Mouse (Mus musculus): ENCODE measurements around the gene Tango6. TPM values are rescaled to one million over a fixed set of nuclear protein-coding genes. Genes with fewer than 3 reads are reported as not detected.

Gene Tango6
- polyA plus RNA-seq, 1 experiment from 2014 or later = 9.6 TPM

- Histone ChIP-seq H3K4me3 (ENCODE audit: low read depth, low read length) (no peak overlapping the region), H3K27me3 (replicated peaks; ENCODE audit: control insufficient read depth, insufficient read depth, low read length) (no peaks in the 10 kb centered on the region), H3K4me2 (no peak overlapping the region), H3K27ac (ENCODE audit: low read depth, low read length) (no peak overlapping the region), H3K9me3 (ENCODE audit: control insufficient read depth, low read length) (no peaks in the 10 kb centered on the region), H3K4me1 (replicated peaks; ENCODE audit: control insufficient read depth, insufficient read depth, low read length) (no peaks in the 10 kb centered on the region), H3K9ac (ENCODE audit: low read depth, low read length) (no peak overlapping the region), H3K36me3 (ENCODE audit: control insufficient read depth, insufficient read depth, low read length) (peaks cover 4% of the 10 kb centered on the region; the same call in 1 of the 2 replicates)
- no peak for DNase-seq (ENCODE audit: low spot score)
- ATAC-seq (replicated peaks; ENCODE audit: low FRiP score) = no peak
- WGBS = 73% methylated on average over 14 of the region's 14 CpGs
These were observed 138.0 kb downstream of the Tango6 start for GRCm38 (mm10) chr8:106820553-106821515.

GRCm38 (mm10) chr8:106828921-106829320, 146.1 kb downstream of the Tango6 start:
- Histone ChIP-seq H3K36me3 (ENCODE audit: control insufficient read depth, insufficient read depth, low read length) (no peaks in the 10 kb centered on the region), H3K27me3 (replicated peaks; ENCODE audit: control insufficient read depth, insufficient read depth, low read length) (no peaks in the 10 kb centered on the region), H3K4me2 (no peak overlapping the region), H3K27ac (ENCODE audit: low read depth, low read length) (no peak overlapping the region), H3K4me1 (replicated peaks; ENCODE audit: control insufficient read depth, insufficient read depth, low read length) (no peaks in the 10 kb centered on the region), H3K9ac (ENCODE audit: low read depth, low read length) (no peak overlapping the region), H3K4me3 (ENCODE audit: low read depth, low read length) (no peak overlapping the region), H3K9me3 (ENCODE audit: control insufficient read depth, low read length) (no peaks in the 10 kb centered on the region)
- ATAC-seq (replicated peaks; ENCODE audit: low FRiP score) (no peak), DNase-seq (ENCODE audit: low spot score) (no peak)
- 84% methylated on average over 6 of the region's 6 CpGs for WGBS

GRCm38 (mm10) chr8:106829526-106830045, 146.7 kb downstream of the Tango6 start:
- no peak for ATAC-seq (replicated peaks; ENCODE audit: low FRiP score)
- Histone ChIP-seq H3K9me3 (ENCODE audit: control insufficient read depth, low read length) (no peaks in the 10 kb centered on the region), H3K36me3 (ENCODE audit: control insufficient read depth, insufficient read depth, low read length) (no peaks in the 10 kb centered on the region), H3K27me3 (replicated peaks; ENCODE audit: control insufficient read depth, insufficient read depth, low read length) (no peaks in the 10 kb centered on the region), H3K4me2 (no peak overlapping the region), H3K4me3 (ENCODE audit: low read depth, low read length) (no peak overlapping the region), H3K27ac (ENCODE audit: low read depth, low read length) (no peak overlapping the region), H3K4me1 (replicated peaks; ENCODE audit: control insufficient read depth, insufficient read depth, low read length) (no peaks in the 10 kb centered on the region), H3K9ac (ENCODE audit: low read depth, low read length) (no peak overlapping the region)
- 80% methylated on average over 5 of the region's 5 CpGs for WGBS
- DNase-seq (ENCODE audit: low spot score) = no peak

- Histone ChIP-seq H3K27ac (ENCODE audit: low read depth, low read length) (no peak overlapping the region), H3K4me1 (replicated peaks; ENCODE audit: control insufficient read depth, insufficient read depth, low read length) (0 out of 2 replicates have a peak, but pooled peaks cover 3% of the 10 kb centered on the region), H3K4me2 (no peak overlapping the region), H3K36me3 (ENCODE audit: control insufficient read depth, insufficient read depth, low read length) (no peaks in the 10 kb centered on the region), H3K9ac (ENCODE audit: low read depth, low read length) (no peak overlapping the region), H3K9me3 (ENCODE audit: control insufficient read depth, low read length) (no peaks in the 10 kb centered on the region), H3K4me3 (ENCODE audit: low read depth, low read length) (no peak overlapping the region), H3K27me3 (replicated peaks; ENCODE audit: control insufficient read depth, insufficient read depth, low read length) (no peaks in the 10 kb centered on the region)
- WGBS = 87% methylated on average over 1 of the region's 1 CpGs
- no peak for DNase-seq (ENCODE audit: low spot score)
- ATAC-seq (replicated peaks; ENCODE audit: low FRiP score) = no peak
These were observed 152.0 kb downstream of the Tango6 start for GRCm38 (mm10) chr8:106834899-106835298.

GRCm38 (mm10) chr8:106836525-106836924, 153.7 kb downstream of the Tango6 start:
- H3K4me2 ChIP-seq = no peak overlapping the region
- no peaks in the 10 kb centered on the region for H3K9me3 ChIP-seq (ENCODE audit: control insufficient read depth, low read length)
- H3K4me1 ChIP-seq (replicated peaks; ENCODE audit: control insufficient read depth, insufficient read depth, low read length) = 0 out of 2 replicates have a peak, but pooled peaks cover 3% of the 10 kb centered on the region
- ATAC-seq (replicated peaks; ENCODE audit: low FRiP score) = no peak
- DNase-seq (ENCODE audit: low spot score) = no peak
- H3K27me3 ChIP-seq (replicated peaks; ENCODE audit: control insufficient read depth, insufficient read depth, low read length) = no peaks in the 10 kb centered on the region
- H3K36me3 ChIP-seq (ENCODE audit: control insufficient read depth, insufficient read depth, low read length) = no peaks in the 10 kb centered on the region
- 57% methylated on average over 6 of the region's 6 CpGs for WGBS
- no peak overlapping the region for H3K9ac ChIP-seq (ENCODE audit: low read depth, low read length)
- H3K27ac ChIP-seq (ENCODE audit: low read depth, low read length) = no peak overlapping the region
- no peak overlapping the region for H3K4me3 ChIP-seq (ENCODE audit: low read depth, low read length)

GRCm38 (mm10) chr8:106838803-106839202, 155.9 kb downstream of the Tango6 start:
- Histone ChIP-seq H3K27me3 (replicated peaks; ENCODE audit: control insufficient read depth, insufficient read depth, low read length) (no peaks in the 10 kb centered on the region), H3K27ac (ENCODE audit: low read depth, low read length) (no peak overlapping the region), H3K9ac (ENCODE audit: low read depth, low read length) (no peak overlapping the region), H3K36me3 (ENCODE audit: control insufficient read depth, insufficient read depth, low read length) (no peaks in the 10 kb centered on the region), H3K4me1 (replicated peaks; ENCODE audit: control insufficient read depth, insufficient read depth, low read length) (0 out of 2 replicates have a peak, but pooled peaks cover 3% of the 10 kb centered on the region), H3K9me3 (ENCODE audit: control insufficient read depth, low read length) (no peaks in the 10 kb centered on the region), H3K4me3 (ENCODE audit: low read depth, low read length) (no peak overlapping the region), H3K4me2 (no peak overlapping the region)
- 73% methylated on average over 6 of the region's 6 CpGs for WGBS
- ATAC-seq (replicated peaks; ENCODE audit: low FRiP score) (no peak), DNase-seq (ENCODE audit: low spot score) (no peak)

- no peak for DNase-seq (ENCODE audit: low spot score)
- no peak overlapping the region for H3K4me3 ChIP-seq (ENCODE audit: low read depth, low read length)
- no peak for ATAC-seq (replicated peaks; ENCODE audit: low FRiP score)
- 0 out of 2 replicates have a peak, but pooled peaks cover 3% of the 10 kb centered on the region for H3K4me1 ChIP-seq (replicated peaks; ENCODE audit: control insufficient read depth, insufficient read depth, low read length)
- H3K4me2 ChIP-seq = no peak overlapping the region
- WGBS = 57% methylated on average over 11 of the region's 11 CpGs
- no peak overlapping the region for H3K27ac ChIP-seq (ENCODE audit: low read depth, low read length)
- H3K9me3 ChIP-seq (ENCODE audit: control insufficient read depth, low read length) = no peaks in the 10 kb centered on the region
- H3K36me3 ChIP-seq (ENCODE audit: control insufficient read depth, insufficient read depth, low read length) = no peaks in the 10 kb centered on the region
- no peaks in the 10 kb centered on the region for H3K27me3 ChIP-seq (replicated peaks; ENCODE audit: control insufficient read depth, insufficient read depth, low read length)
- H3K9ac ChIP-seq (ENCODE audit: low read depth, low read length) = no peak overlapping the region
These were observed 156.5 kb downstream of the Tango6 start for GRCm38 (mm10) chr8:106839209-106840001.

GRCm38 (mm10) chr8:106850034-106850433, 167.2 kb downstream of the Tango6 start:
- H3K4me1 ChIP-seq (replicated peaks; ENCODE audit: control insufficient read depth, insufficient read depth, low read length) = peaks cover 8% of the 10 kb centered on the region; the same call in 1 of the 2 replicates
- H3K4me2 ChIP-seq = no peak overlapping the region
- H3K4me3 ChIP-seq (ENCODE audit: low read depth, low read length) = no peak overlapping the region
- WGBS = 73% methylated on average over 10 of the region's 10 CpGs
- H3K36me3 ChIP-seq (ENCODE audit: control insufficient read depth, insufficient read depth, low read length) = no peaks in the 10 kb centered on the region
- H3K9ac ChIP-seq (ENCODE audit: low read depth, low read length) = no peak overlapping the region
- H3K9me3 ChIP-seq (ENCODE audit: control insufficient read depth, low read length) = no peaks in the 10 kb centered on the region
- H3K27me3 ChIP-seq (replicated peaks; ENCODE audit: control insufficient read depth, insufficient read depth, low read length) = no peaks in the 10 kb centered on the region
- no peak overlapping the region for H3K27ac ChIP-seq (ENCODE audit: low read depth, low read length)
- no peak for DNase-seq (ENCODE audit: low spot score)
- no peak for ATAC-seq (replicated peaks; ENCODE audit: low FRiP score)

Measured in liver, embryonic 11.5 days (tissue).